Mouse (Mus musculus) megakaryocyte, embryonic 14.5 days (primary cell): ENCODE results near the gene Nenf.

Experiments
- FLI1 ChIP-seq: IDR thresholded peaks from 2 replicates; pipeline ENCODE4 v1.6.1; 2012; ENCODE audit warnings: low read length, inconsistent platforms, mixed read lengths
- GATA1 ChIP-seq: IDR thresholded peaks from 3 replicates; pipeline ENCODE4 v1.6.1; 2012; ENCODE audit warnings: mixed read lengths, low read length, inconsistent platforms, borderline replicate concordance

GRCm38 (mm10) chr1:191303736-191304135 is 14.3 kb downstream of the Nenf start:
- no peak for TF ChIP-seq FLI1
- no peak for TF ChIP-seq GATA1
